Mouse (Mus musculus) intestine, embryonic 15.5 days (tissue): ENCODE results near the gene Alx3. TPM values are rescaled to one million over a fixed set of nuclear protein-coding genes. Genes with fewer than 3 reads are reported as not detected.
A peak's percentile ranks its signal among the peaks of the same experiment; 100 is the strongest.

ENCODE experiments used
- ATAC-seq: fragments of 200-750 bp; cut with Nextera tagmentation; 2 replicates; pipeline ENCODE4 v1.8.0; 2017; ENCODE audit warnings: moderate TSS enrichment, moderate library complexity
- H3K27ac ChIP-seq: fragments of 300-500 bp; sonication (generic); 2 replicates; pipeline ENCODE4 v1.5.1; 2015; ENCODE audit warnings: mild to moderate bottlenecking, inconsistent platforms
- H3K27me3 ChIP-seq: fragments of 300-500 bp; sonication (generic); replicated peaks from 2 replicates; pipeline ENCODE4 v1.6.1; 2015; ENCODE audit warnings: inconsistent platforms
- H3K36me3 ChIP-seq: fragments of 300-500 bp; sonication (generic); 2 replicates; pipeline ENCODE4 v1.6.1; 2015; ENCODE audit warnings: inconsistent platforms
- H3K4me1 ChIP-seq: fragments of 300-500 bp; sonication (generic); replicated peaks from 2 replicates; pipeline ENCODE4 v1.6.1; 2015; ENCODE audit warnings: inconsistent platforms
- H3K4me2 ChIP-seq: fragments of 300-500 bp; sonication (generic); replicated peaks from 2 replicates; pipeline ENCODE4 v1.6.1; 2015; ENCODE audit warnings: mild to moderate bottlenecking, inconsistent platforms
- H3K4me3 ChIP-seq: fragments of 300-500 bp; sonication (generic); replicated peaks from 2 replicates; pipeline ENCODE4 v1.5.1; 2015; ENCODE audit warnings: inconsistent platforms
- H3K9ac ChIP-seq: fragments of 300-500 bp; sonication (generic); 2 replicates; pipeline ENCODE4 v1.6.1; 2015; ENCODE audit warnings: inconsistent platforms
- H3K9me3 ChIP-seq: fragments of 300-500 bp; sonication (generic); 2 replicates; pipeline ENCODE4 v1.6.1; 2016; ENCODE audit warnings: inconsistent platforms
- WGBS: fragments of 180-500 bp; shearing (Covaris S2); methylation state at CpG from one replicate; pipeline ENCODE4 v1.1.7; 2015; 5-methylcytosine and 5-hydroxymethylcytosine counted together
- polyA plus RNA-seq: library from polyadenylated mRNA; unstranded; fragments of >200 nt; fragmentation: Nextera tagmentation; extraction: Ambion mirVana; gene quantifications from 2 replicates; pipeline ENCODE4 v1.2.1, GENCODE M21; 2015

Gene Alx3
- polyA plus RNA-seq, 1 experiment from 2014 or later, result 0.13 TPM

DNA sequence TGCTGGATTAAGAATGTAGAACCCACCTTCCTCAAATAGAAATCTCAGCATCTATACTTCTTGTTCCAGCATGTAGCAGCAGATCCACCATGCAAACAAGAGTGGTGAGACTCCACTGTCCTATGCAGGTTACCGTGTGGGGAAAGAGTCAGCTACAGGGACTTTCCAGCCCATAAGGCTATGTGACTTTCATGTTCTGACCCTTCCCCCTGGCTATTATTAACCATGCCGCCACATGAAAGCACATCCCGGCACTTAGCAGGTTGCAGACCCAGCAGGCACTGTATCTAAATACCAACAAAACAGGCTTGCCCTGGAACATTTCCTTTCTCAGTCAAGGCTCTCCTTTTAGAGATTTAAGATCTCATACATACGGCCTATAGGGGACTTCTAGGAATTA is 16.6 kb downstream of the Alx3 start:
- 70% methylated on average over 4 of the region's 4 CpGs for WGBS
- Histone ChIP-seq H3K4me3 (no peak overlapping the region), H3K4me1 (no peaks in the 10 kb centered on the region), H3K4me2 (no peak overlapping the region), H3K9me3 (no peaks in the 10 kb centered on the region), H3K27ac (no peak overlapping the region), H3K36me3 (peaks cover 36% of the 10 kb centered on the region), H3K27me3 (no peaks in the 10 kb centered on the region), H3K9ac (no peak overlapping the region)
- no peak for ATAC-seq

DNA sequence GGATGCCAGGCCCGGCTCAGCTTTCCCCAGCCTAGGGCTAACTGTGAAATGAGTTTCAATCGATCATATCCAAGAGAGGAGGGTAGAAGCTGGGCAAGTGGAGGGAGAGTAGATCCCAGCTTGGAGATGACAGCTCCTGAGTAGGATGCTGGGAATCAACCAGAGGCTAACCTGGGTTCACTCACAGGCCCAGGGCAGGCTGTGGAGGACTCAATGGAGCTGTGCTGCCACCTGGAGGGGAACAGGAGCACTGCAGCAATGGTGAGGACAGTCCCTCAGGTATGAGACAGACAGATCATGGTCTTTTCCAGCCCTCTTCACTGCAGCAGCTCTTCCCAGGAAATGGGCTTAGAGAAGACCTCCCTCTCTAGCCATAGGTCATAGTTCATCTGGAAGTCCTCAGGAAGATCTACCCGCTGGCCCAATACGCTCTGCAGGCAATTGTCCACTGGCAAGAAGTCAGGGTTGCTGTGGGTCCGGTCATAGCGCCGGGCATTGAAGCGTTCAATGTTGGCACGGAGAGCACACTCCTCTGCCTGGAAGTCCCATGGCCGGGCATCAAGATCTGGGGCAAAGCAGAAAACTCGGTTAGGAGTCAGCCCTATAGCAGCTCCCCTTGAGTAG is 18.2 kb downstream of the Alx3 start:
- H3K27ac ChIP-seq, result no peak overlapping the region
- no peak overlapping the region for H3K4me3 ChIP-seq
- no peaks in the 10 kb centered on the region for H3K4me1 ChIP-seq
- no peak overlapping the region for H3K4me2 ChIP-seq
- ATAC-seq, result peak; percentile 58; the same call in 1 of the 2 replicates
- H3K27me3 ChIP-seq, result no peaks in the 10 kb centered on the region
- no peaks in the 10 kb centered on the region for H3K9me3 ChIP-seq
- 89% methylated on average over 11 of the region's 11 CpGs for WGBS
- H3K36me3 ChIP-seq, result peaks cover 48% of the 10 kb centered on the region
- no peak overlapping the region for H3K9ac ChIP-seq

DNA sequence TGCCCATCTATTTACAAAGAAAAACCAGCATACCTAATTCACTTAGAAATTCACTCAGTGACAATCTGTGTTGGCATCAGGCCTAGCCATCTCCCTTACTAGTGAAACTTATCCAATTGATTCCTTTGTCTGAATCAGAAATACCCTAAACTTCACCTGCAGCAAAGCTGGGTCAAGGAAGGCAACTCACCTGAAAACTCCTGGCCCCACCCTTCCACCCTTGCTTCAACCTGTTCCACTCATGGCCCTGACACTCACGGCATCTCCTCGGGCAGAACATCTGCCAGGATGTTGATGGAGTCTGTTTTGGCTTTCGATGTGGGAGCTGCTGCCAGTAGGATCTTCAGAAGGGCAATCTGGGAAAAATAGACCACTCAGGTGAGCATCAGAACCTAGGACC is 23.0 kb downstream of the Alx3 start:
- Histone ChIP-seq H3K4me1 (no peaks in the 10 kb centered on the region), H3K36me3 (peaks cover 79% of the 10 kb centered on the region), H3K27ac (no peak overlapping the region), H3K9ac (no peak overlapping the region), H3K27me3 (no peaks in the 10 kb centered on the region), H3K4me3 (no peak overlapping the region), H3K9me3 (no peaks in the 10 kb centered on the region), H3K4me2 (no peak overlapping the region)
- ATAC-seq, result no peak
- WGBS, result 90% methylated on average over 3 of the region's 3 CpGs

DNA sequence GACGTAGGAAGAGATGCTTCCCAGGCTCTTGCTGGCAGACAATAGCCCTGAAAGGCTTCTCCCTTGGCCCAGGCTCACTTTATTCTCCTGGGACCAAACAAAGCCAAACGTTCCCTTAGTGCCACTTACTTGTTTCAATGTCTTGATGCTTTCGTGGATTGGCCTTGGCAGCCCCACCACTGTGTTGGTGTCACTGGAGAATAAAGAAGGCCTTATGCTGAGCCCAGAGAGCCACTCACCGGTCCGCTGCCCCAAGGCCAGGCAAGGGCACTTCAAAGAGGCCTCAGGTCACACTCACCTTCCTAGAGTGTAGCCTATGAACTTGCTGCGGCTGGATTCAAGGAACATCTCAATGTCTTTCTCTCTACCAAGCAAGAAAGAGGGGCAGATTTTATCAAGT is 25.1 kb downstream of the Alx3 start:
- Histone ChIP-seq H3K4me3 (no peak overlapping the region), H3K9me3 (no peaks in the 10 kb centered on the region), H3K27ac (no peak overlapping the region), H3K4me1 (no peaks in the 10 kb centered on the region), H3K36me3 (peaks cover 74% of the 10 kb centered on the region), H3K9ac (no peak overlapping the region), H3K27me3 (no peaks in the 10 kb centered on the region), H3K4me2 (no peak overlapping the region)
- 90% methylated on average over 6 of the region's 6 CpGs for WGBS
- no peak for ATAC-seq

DNA sequence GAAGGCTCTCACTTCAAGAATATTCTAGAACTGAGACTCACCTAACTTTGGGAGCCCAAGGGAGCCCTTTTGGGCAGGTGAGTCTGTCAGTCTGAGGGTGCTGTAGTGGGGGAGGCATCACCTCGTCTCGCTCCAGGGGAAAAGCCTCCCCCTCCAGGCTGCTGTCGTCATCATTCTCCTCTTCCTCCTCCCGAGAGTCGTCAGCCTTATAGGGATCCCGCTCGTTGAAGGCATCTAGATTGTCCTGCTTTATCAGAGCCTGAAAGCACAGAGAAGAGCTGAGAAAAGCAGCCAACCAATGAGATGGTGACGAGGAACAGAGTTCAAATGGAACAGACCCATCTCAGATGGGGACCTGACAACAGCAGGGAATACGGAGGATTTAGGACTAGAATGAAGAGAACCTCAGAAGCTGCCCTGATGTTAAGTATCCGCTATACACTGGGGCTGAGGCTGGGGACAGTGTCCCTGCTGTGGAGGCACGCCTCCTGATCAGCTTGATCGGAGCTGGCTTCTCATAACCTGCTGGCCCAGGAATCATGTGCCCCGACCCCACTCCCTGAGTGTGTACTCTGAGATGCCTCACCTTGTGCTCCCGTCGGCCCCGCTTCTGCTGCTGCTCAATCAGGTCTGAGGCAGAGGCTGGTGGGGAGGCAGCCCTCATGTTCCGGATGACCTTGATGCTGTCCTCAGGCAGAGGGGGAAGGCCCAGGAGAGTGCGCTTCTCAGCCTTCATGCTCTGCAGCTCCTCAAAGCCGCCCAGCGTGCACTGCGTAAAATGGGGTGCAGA is 26.6 kb downstream of the Alx3 start:
- Histone ChIP-seq H3K27me3 (no peaks in the 10 kb centered on the region), H3K4me1 (no peaks in the 10 kb centered on the region), H3K27ac (no peak overlapping the region), H3K4me2 (no peak overlapping the region), H3K4me3 (no peak overlapping the region), H3K36me3 (peaks cover 70% of the 10 kb centered on the region), H3K9me3 (no peaks in the 10 kb centered on the region), H3K9ac (no peak overlapping the region)
- WGBS, result 93% methylated on average over 21 of the region's 21 CpGs
- no peak for ATAC-seq

DNA sequence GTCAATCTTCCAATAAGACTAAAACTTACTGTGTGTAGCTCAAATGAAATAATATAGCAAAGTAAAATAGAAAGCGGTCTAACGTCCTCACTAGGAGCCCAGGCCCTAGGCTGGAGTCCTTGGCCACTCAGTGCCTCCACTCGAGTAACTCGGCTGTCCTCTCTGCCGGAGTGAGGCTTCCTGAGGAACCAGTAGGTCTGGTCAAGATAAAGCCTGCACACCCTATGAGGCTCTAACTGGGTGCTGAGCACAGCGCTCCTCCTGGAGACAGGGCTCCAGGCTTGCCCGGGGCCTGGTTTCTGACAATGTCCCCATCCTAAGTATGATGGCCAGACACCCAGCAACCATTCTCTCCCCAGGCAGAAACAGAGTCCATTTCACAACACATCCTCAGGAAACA is 27.7 kb downstream of the Alx3 start:
- peaks cover 69% of the 10 kb centered on the region for H3K36me3 ChIP-seq
- no peak overlapping the region for H3K9ac ChIP-seq
- ATAC-seq, result no peak
- H3K27ac ChIP-seq, result no peak overlapping the region
- 93% methylated on average over 7 of the region's 7 CpGs for WGBS
- no peaks in the 10 kb centered on the region for H3K9me3 ChIP-seq
- H3K4me3 ChIP-seq, result no peak overlapping the region
- H3K4me2 ChIP-seq, result no peak overlapping the region
- H3K27me3 ChIP-seq, result no peaks in the 10 kb centered on the region
- no peaks in the 10 kb centered on the region for H3K4me1 ChIP-seq

DNA sequence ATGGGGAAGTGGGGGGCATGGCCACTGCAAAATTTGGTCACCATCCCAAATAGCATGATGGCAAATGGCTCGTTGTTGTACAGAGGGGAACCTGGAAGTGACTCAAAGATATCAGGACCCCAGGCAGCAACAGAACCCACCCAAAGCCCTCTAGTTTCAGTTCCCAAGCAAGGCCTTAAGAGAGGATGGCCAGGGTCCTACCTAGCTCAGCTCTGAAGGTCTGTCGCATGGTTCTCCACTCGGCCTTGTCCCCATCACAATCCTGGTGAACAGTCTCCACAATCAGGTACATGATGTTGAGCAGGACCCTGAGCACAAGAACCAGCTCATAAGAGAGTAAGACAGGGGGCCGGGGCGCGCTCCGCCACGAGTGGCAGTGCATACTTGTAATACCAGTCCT is 29.6 kb downstream of the Alx3 start:
- no peaks in the 10 kb centered on the region for H3K27me3 ChIP-seq
- no peak overlapping the region for H3K4me3 ChIP-seq
- H3K9me3 ChIP-seq, result no peaks in the 10 kb centered on the region
- H3K27ac ChIP-seq, result no peak overlapping the region
- H3K9ac ChIP-seq, result no peak overlapping the region
- no peaks in the 10 kb centered on the region for H3K4me1 ChIP-seq
- no peak overlapping the region for H3K4me2 ChIP-seq
- H3K36me3 ChIP-seq, result peaks cover 55% of the 10 kb centered on the region
- 95% methylated on average over 8 of the region's 8 CpGs for WGBS
- ATAC-seq, result no peak

DNA sequence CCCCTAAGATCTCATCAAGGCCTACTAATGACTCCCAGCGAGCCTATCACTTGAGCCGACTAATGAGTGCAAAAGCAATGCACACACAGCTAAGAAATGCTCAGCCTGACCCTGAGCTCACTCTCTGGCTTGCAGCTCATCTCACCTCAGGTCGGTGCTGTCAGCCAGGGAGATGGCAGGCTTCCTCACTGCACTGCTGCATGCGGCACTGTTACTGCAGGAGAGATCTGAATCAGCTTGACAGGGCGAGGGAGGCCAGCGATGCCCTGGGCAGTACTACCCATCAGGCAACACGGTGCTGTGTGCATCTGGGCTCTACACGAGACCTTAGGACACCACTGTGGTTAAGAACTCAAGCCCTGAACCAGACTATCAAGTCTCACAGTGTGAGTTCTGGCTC is 30.7 kb downstream of the Alx3 start:
- Histone ChIP-seq H3K4me2 (no peak overlapping the region), H3K36me3 (peaks cover 48% of the 10 kb centered on the region), H3K9me3 (no peaks in the 10 kb centered on the region), H3K9ac (no peak overlapping the region), H3K27me3 (no peaks in the 10 kb centered on the region), H3K4me1 (peaks cover 3% of the 10 kb centered on the region; the same call in 1 of the 2 replicates), H3K27ac (no peak overlapping the region), H3K4me3 (no peak overlapping the region)
- WGBS, result 93% methylated on average over 8 of the region's 8 CpGs
- ATAC-seq, result no peak

DNA sequence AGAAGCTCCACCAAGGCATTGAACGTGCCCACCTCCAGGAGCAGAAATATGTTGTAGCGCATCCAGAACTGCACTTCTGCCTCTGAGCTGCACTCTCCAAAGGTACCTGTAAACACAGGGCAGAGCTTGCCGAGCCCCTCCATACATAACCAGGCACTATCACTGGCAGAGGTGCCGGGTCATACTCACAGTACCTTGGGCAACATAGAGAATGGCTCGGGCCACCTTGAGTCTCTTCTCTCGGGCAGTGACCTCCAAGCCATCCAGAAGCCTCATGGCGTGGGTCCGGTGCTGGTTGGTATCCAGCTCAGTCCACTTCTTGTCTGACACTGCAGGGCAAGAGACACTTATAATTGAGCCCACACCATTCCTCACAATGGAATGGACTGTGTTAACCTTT is 31.9 kb downstream of the Alx3 start:
- Histone ChIP-seq H3K27ac (no peak overlapping the region), H3K9ac (no peak overlapping the region), H3K9me3 (no peaks in the 10 kb centered on the region), H3K36me3 (peaks cover 37% of the 10 kb centered on the region), H3K27me3 (no peaks in the 10 kb centered on the region), H3K4me1 (peaks cover 5% of the 10 kb centered on the region; the same call in 1 of the 2 replicates), H3K4me3 (no peak overlapping the region), H3K4me2 (no peak overlapping the region)
- no peak for ATAC-seq
- 95% methylated on average over 8 of the region's 8 CpGs for WGBS

DNA sequence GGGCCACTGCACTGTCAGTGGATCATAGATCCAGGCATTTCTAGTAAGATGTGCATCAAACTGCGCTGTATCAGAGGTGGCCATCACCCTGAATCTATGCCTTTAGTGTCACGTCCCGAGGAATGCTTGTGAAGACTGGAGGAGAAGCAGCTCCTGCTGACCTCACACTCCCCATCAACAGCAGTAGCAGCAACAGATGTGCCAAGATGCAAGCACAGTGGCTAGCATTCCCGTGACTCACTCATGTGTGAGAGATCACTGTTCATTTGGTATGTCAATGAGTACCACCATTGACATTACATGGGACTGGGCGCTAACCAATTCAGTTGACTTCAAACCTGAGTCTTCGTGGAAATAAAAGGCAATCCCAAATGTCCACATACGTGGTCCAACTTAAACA is 32.8 kb downstream of the Alx3 start:
- peaks cover 29% of the 10 kb centered on the region for H3K36me3 ChIP-seq
- no peaks in the 10 kb centered on the region for H3K27me3 ChIP-seq
- H3K4me2 ChIP-seq, result no peak overlapping the region
- H3K27ac ChIP-seq, result no peak overlapping the region
- no peak overlapping the region for H3K9ac ChIP-seq
- H3K4me1 ChIP-seq, result peaks cover 5% of the 10 kb centered on the region; the same call in 1 of the 2 replicates
- H3K9me3 ChIP-seq, result no peaks in the 10 kb centered on the region
- no peak for ATAC-seq
- H3K4me3 ChIP-seq, result no peak overlapping the region
- WGBS, result 93% methylated on average over 7 of the region's 7 CpGs

DNA sequence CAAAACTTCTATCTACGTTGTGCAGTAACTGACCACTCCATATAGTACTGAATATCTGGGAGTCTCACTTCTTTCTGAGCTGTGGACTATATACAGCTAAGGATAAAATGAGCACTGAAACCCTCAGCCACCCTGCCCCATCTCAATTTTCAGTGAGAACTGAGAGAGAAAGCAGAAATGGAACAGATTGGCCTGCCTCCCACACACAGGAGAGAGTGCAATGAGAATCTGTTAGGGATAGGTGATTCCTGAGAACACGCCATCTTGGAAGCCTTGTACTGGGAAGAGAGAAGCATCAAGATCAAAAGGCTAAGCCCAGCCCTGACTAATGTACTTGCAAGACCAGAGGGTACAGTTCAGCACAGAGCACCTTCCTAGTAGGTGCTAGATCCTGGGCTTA is 33.7 kb downstream of the Alx3 start:
- Histone ChIP-seq H3K4me1 (peaks cover 5% of the 10 kb centered on the region; the same call in 1 of the 2 replicates), H3K9ac (no peak overlapping the region), H3K9me3 (no peaks in the 10 kb centered on the region), H3K4me2 (no peak overlapping the region), H3K27ac (no peak overlapping the region), H3K36me3 (peaks cover 29% of the 10 kb centered on the region), H3K27me3 (no peaks in the 10 kb centered on the region), H3K4me3 (no peak overlapping the region)
- WGBS, result 89% methylated on average over 2 of the region's 2 CpGs
- no peak for ATAC-seq

DNA sequence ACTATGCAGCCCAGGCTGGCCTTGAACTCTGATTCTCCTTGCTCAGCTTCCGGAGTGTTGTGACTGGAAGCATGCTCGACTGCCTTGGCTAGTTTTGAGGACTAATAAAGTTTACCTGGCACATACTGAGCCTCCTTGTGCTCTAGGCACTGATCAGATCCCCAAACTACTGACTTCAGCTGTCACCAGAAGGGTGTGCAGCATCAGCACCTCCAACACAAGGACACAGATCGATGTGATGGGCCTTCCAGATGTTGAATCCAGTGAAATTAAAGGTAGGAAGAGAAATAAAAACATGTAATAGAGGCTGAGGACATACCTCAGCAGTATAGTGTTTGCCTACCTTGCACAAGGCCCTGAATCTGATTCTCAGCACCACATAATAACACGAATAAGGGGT is 34.6 kb downstream of the Alx3 start:
- H3K9ac ChIP-seq, result no peak overlapping the region
- WGBS, result 85% methylated on average over 4 of the region's 4 CpGs
- H3K27me3 ChIP-seq, result no peaks in the 10 kb centered on the region
- no peak for ATAC-seq
- no peak overlapping the region for H3K4me3 ChIP-seq
- H3K4me2 ChIP-seq, result no peak overlapping the region
- H3K9me3 ChIP-seq, result no peaks in the 10 kb centered on the region
- peaks cover 5% of the 10 kb centered on the region; the same call in 1 of the 2 replicates for H3K4me1 ChIP-seq
- H3K27ac ChIP-seq, result no peak overlapping the region
- H3K36me3 ChIP-seq, result peaks cover 23% of the 10 kb centered on the region
